Mouse (Mus musculus): Measurements from ENCODE around the gene Tgfbrap1.
"Not testable (repeated sequence)": the region's sequence is repeated elsewhere in the genome, so short reads cannot be mapped to it uniquely, and the experiment has no call there.

The Tgfbrap1 gene

DNA sequence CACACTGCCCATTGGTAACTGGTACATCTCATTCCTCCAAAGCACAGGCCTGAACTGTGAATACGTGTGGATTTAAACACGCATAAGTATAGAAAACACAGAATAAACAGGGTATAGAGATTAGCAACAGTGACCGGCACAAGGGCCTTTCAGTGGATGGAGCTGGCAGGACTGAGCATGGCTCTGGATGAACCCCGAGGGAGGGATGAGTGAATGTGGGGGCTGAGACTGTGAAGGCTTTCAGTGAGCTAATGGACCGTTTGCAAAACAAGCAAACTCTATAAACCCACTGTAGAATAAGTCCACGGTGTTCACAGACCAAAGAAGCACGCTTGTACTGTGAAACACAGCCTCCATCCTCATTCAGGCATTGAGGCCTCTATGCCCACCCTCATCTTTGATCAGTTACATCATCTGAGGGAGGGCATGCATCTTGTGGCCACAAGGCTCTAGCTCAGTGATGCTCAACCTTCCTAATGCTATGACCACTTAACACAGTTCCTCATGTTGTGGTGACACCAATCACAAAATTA lies 83.2 kb downstream of the Tgfbrap1 start:
- not testable (repeated sequence) for DNase-seq (ENCODE audit: low read depth, low spot score)

GRCm38 (mm10) chr1:43010461-43010860 lies 88.0 kb downstream of the Tgfbrap1 start:
- no peak for DNase-seq (ENCODE audit: low read depth, low spot score)

- no peak for DNase-seq (ENCODE audit: low read depth, low spot score)
Observed at GRCm38 (mm10) chr1:43006524-43006923, 91.9 kb downstream of the Tgfbrap1 start.

DNA sequence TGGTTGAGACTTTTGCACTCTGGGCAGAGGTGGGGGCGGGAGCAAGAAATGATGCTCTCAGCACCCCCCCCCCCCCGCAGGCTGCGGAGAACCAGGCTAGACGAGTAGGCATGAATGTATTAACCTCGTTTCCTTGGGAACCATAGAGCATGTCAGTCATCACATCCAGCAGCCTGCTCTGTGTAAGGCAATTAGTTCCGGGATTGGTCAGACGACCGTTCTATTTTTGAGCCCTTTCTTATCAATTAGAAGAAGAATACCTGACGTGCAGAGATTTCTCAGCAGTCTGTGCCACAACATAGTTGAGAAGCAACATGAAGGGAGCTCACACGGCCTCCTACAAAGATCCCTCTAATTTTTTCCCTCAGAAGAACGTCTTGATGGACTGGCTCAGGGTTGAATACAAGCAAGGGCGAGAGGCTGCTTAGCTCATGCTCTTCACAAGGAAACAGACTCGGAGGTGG lies 92.4 kb downstream of the Tgfbrap1 start:
- DNase-seq (ENCODE audit: low read depth, low spot score), result no peak

Data from retina, adult 2 months (tissue).